Mouse (Mus musculus): ENCODE measurements at regions not wholly inside any gene's neighbourhood (a gene's known extent, or its start where the extent isn't known, plus 50 kb on each side); places are given as distances from the start of the nearest gene placed in this dataset.

GRCm38 (mm10) chr13:111939534-111940115 lies 130.8 kb upstream of the Map3k1 start:
- TF ChIP-seq CTCF (IDR thresholded peaks at IDR 0.05; ENCODE audit: low read depth, low read length) (no peak), POLR2A (IDR thresholded peaks at IDR 0.05; ENCODE audit: insufficient read depth, low read length) (no peak)

Measured in ES-Bruce4 (cell line).